Mouse (Mus musculus) hindbrain, embryonic 15.5 days (tissue): ENCODE measurements at regions not wholly inside any gene's neighbourhood (a gene's known extent, or its start where the extent isn't known, plus 50 kb on each side); places are given as distances from the start of the nearest gene placed in this dataset.

Source experiments
- ATAC-seq: fragments of 200-750 bp; cut with Nextera tagmentation; 2 replicates; pipeline ENCODE4 v1.8.0; 2017; ENCODE audit warnings: low read depth, moderate number of reproducible peaks, moderate TSS enrichment; ENCODE audit not compliant: low FRiP score
- H3K27ac ChIP-seq: fragments of 300-500 bp; sonication (generic); replicated peaks from 2 replicates; pipeline ENCODE4 v1.5.1; 2015; ENCODE audit warnings: mild to moderate bottlenecking, inconsistent platforms
- H3K27me3 ChIP-seq: fragments of 300-500 bp; sonication (generic); 2 replicates; pipeline ENCODE4 v1.6.1; 2015; ENCODE audit warnings: control low read depth, inconsistent platforms
- H3K36me3 ChIP-seq: fragments of 300-500 bp; sonication (generic); 2 replicates; pipeline ENCODE4 v1.6.1; 2015; ENCODE audit warnings: control low read depth, inconsistent platforms
- H3K4me1 ChIP-seq: fragments of 300-500 bp; sonication (generic); replicated peaks from 2 replicates; pipeline ENCODE4 v1.6.1; 2015; ENCODE audit warnings: control low read depth, inconsistent platforms
- H3K4me2 ChIP-seq: fragments of 300-500 bp; sonication (generic); 2 replicates; pipeline ENCODE4 v1.6.1; 2015; ENCODE audit warnings: moderate library complexity, mild to moderate bottlenecking, inconsistent platforms
- H3K4me3 ChIP-seq: fragments of 300-500 bp; sonication (generic); 2 replicates; pipeline ENCODE4 v1.5.1; 2015; ENCODE audit warnings: mild to moderate bottlenecking, inconsistent platforms
- H3K9ac ChIP-seq: fragments of 300-500 bp; sonication (generic); 2 replicates; pipeline ENCODE4 v1.6.1; 2015; ENCODE audit warnings: inconsistent platforms
- H3K9me3 ChIP-seq: fragments of 300-500 bp; sonication (generic); 2 replicates; pipeline ENCODE4 v1.6.1; 2016; ENCODE audit warnings: control low read depth, inconsistent platforms
- WGBS: fragments of 180-500 bp; shearing (Covaris S2); methylation state at CpG from one replicate; pipeline ENCODE4 v1.1.7; 2015; 5-methylcytosine and 5-hydroxymethylcytosine counted together

DNA sequence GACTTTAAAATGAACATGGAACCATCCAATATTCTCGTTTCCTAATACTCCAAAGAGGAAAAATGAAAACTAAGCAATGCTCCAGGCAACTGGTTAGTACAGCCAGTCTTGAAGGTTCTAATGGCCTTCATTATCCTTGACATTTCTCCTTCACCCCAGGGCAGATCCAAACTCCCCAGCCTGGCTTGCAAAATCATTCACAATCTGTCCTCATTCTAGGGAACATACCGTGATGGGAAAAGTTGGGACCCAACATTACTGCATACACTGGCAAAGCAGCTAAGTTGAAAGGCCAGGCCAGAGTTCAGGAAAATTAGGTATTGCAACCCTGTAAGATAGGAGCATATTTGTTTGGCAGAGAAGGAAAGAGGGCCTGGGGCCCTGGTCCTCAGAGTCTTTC is 889.9 kb upstream of the A1bg start:
- WGBS: 82% methylated on average over 2 of the region's 2 CpGs
- Histone ChIP-seq H3K36me3 (no peaks in the 10 kb centered on the region), H3K4me2 (no peak overlapping the region), H3K4me3 (no peak overlapping the region), H3K9me3 (no peaks in the 10 kb centered on the region), H3K27me3 (no peaks in the 10 kb centered on the region), H3K4me1 (no peaks in the 10 kb centered on the region), H3K9ac (no peak overlapping the region), H3K27ac (no peak overlapping the region)
- ATAC-seq: no peak

- no peak overlapping the region for H3K27ac ChIP-seq
- no peaks in the 10 kb centered on the region for H3K9me3 ChIP-seq
- H3K27me3 ChIP-seq: no peaks in the 10 kb centered on the region
- no peak overlapping the region for H3K4me2 ChIP-seq
- H3K9ac ChIP-seq: no peak overlapping the region
- 92% methylated on average over 2 of the region's 2 CpGs for WGBS
- no peaks in the 10 kb centered on the region for H3K36me3 ChIP-seq
- H3K4me1 ChIP-seq: no peaks in the 10 kb centered on the region
- H3K4me3 ChIP-seq: no peak overlapping the region
- ATAC-seq: no peak
These were observed 882.6 kb upstream of the A1bg start for GRCm38 (mm10) chr15:61805379-61805778.

GRCm38 (mm10) chr15:61800155-61800554 is 877.3 kb upstream of the A1bg start:
- H3K9ac ChIP-seq: no peak overlapping the region
- H3K4me1 ChIP-seq: no peaks in the 10 kb centered on the region
- WGBS: 80% methylated on average over 4 of the region's 4 CpGs
- no peaks in the 10 kb centered on the region for H3K27me3 ChIP-seq
- no peaks in the 10 kb centered on the region for H3K9me3 ChIP-seq
- no peak overlapping the region for H3K27ac ChIP-seq
- H3K4me3 ChIP-seq: no peak overlapping the region
- no peak for ATAC-seq
- no peaks in the 10 kb centered on the region for H3K36me3 ChIP-seq
- H3K4me2 ChIP-seq: no peak overlapping the region

DNA sequence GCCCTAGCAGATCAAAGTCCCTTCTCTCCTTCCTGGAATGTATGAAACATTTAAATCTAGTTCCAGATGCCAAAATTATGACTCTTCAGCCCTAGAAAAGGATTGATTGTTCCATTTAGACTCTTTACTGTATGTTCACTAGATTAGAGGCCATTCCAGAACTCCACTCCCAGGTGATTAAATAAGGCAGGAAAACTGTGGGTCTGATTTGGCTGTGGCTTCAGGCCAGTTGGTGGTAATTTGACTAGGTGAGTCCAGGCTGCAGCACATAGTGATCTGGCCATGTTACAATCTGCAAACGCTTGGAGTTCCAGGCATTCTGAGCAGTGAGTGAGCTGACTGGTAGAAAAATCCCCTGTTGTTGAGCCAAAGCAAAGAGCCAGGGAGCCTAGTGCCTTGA is 875.0 kb upstream of the A1bg start:
- H3K9ac ChIP-seq: no peak overlapping the region
- H3K4me3 ChIP-seq: no peak overlapping the region
- no peak for ATAC-seq
- H3K4me2 ChIP-seq: no peak overlapping the region
- H3K27ac ChIP-seq: no peak overlapping the region
- 69% methylated on average over 1 of the region's 1 CpGs for WGBS
- no peaks in the 10 kb centered on the region for H3K27me3 ChIP-seq
- H3K36me3 ChIP-seq: no peaks in the 10 kb centered on the region
- H3K4me1 ChIP-seq: no peaks in the 10 kb centered on the region
- H3K9me3 ChIP-seq: no peaks in the 10 kb centered on the region

GRCm38 (mm10) chr15:61794506-61794905 is 871.7 kb upstream of the A1bg start:
- Histone ChIP-seq H3K4me3 (no peak overlapping the region), H3K27me3 (no peaks in the 10 kb centered on the region), H3K9me3 (no peaks in the 10 kb centered on the region), H3K4me2 (no peak overlapping the region), H3K27ac (no peak overlapping the region), H3K36me3 (no peaks in the 10 kb centered on the region), H3K4me1 (no peaks in the 10 kb centered on the region), H3K9ac (no peak overlapping the region)
- no peak for ATAC-seq
- 67% methylated on average over 3 of the region's 3 CpGs for WGBS

DNA sequence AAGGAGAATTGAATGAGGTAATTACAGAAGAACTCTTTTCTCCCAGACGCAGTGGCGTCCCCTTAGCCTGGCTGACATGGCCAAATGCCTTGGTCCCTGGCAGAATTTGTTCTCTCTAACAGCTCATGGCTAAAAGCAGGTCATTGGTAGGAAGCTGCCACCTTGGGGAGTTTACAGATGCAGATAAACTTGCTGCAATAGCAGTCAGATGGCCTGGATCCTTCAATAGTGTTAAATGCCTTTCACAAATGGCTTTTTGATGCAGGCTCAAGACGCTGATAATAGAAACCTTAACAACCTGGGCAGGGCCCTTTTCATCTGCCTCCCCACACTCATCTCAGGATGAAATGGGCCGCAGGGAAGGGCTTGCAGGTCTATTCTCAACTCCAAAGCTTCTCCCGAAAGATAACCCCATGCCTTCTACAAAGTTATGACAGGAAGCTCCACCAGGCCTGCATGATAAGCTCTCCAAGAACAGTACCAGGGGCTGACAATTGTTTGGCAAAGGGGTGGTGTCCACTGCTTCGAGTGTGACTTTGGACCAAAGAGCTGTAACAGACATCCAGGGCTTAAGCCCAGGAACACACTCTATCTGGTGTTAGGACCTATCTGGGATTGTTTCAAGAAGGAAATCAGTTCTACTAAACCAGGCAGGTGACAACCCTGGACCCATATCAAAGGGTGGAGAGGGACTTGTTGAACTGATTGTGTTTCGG is 867.2 kb upstream of the A1bg start:
- Histone ChIP-seq H3K4me3 (no peak overlapping the region), H3K4me2 (no peak overlapping the region), H3K9me3 (no peaks in the 10 kb centered on the region), H3K27ac (no peak overlapping the region), H3K4me1 (no peaks in the 10 kb centered on the region), H3K36me3 (no peaks in the 10 kb centered on the region), H3K9ac (no peak overlapping the region), H3K27me3 (no peaks in the 10 kb centered on the region)
- WGBS: 82% methylated on average over 7 of the region's 7 CpGs
- no peak for ATAC-seq

- H3K4me3 ChIP-seq: no peak overlapping the region
- H3K27ac ChIP-seq: no peak overlapping the region
- H3K36me3 ChIP-seq: no peaks in the 10 kb centered on the region
- no peak overlapping the region for H3K4me2 ChIP-seq
- no peaks in the 10 kb centered on the region for H3K9me3 ChIP-seq
- H3K9ac ChIP-seq: no peak overlapping the region
- no peaks in the 10 kb centered on the region for H3K27me3 ChIP-seq
- ATAC-seq: no peak
- no peaks in the 10 kb centered on the region for H3K4me1 ChIP-seq
- 88% methylated on average over 1 of the region's 1 CpGs for WGBS
These were observed 864.2 kb upstream of the A1bg start for GRCm38 (mm10) chr15:61787046-61787445.

DNA sequence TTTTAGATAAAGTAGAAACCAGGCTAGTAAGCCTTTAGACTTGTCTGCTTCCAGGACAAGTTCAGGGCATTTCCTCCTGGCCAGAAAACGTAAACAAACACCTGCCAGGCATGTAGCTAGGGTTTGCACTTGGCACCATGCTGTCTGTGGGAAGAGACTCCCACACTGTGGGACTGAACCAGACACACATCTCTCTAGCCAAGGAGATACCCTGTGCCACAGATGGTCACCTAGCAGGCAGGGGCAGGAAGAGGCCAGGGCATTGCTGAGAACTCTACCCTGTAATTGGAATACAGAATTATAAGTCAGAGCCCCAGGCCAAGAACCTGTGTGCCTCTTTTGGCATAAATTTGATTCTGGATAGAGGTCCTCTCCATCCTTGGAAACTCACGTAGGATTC is 858.7 kb upstream of the A1bg start:
- H3K9me3 ChIP-seq: no peaks in the 10 kb centered on the region
- no peak for ATAC-seq
- no peaks in the 10 kb centered on the region for H3K27me3 ChIP-seq
- H3K27ac ChIP-seq: no peak overlapping the region
- H3K4me3 ChIP-seq: no peak overlapping the region
- H3K36me3 ChIP-seq: no peaks in the 10 kb centered on the region
- 83% methylated on average over 2 of the region's 2 CpGs for WGBS
- no peak overlapping the region for H3K9ac ChIP-seq
- no peaks in the 10 kb centered on the region for H3K4me1 ChIP-seq
- no peak overlapping the region for H3K4me2 ChIP-seq

- H3K27me3 ChIP-seq: no peaks in the 10 kb centered on the region
- 90% methylated on average over 4 of the region's 4 CpGs for whole genome bisulfite sequencing
- H3K4me1 ChIP-seq: no peaks in the 10 kb centered on the region
- H3K9ac ChIP-seq: no peak overlapping the region
- no peak for ATAC-seq
- H3K36me3 ChIP-seq: no peaks in the 10 kb centered on the region
- H3K27ac ChIP-seq: no peak overlapping the region
- no peak overlapping the region for H3K4me3 ChIP-seq
- H3K9me3 ChIP-seq: no peaks in the 10 kb centered on the region
- H3K4me2 ChIP-seq: no peak overlapping the region
These were observed 850.2 kb upstream of the A1bg start for GRCm38 (mm10) chr15:61772996-61773395.

- Histone ChIP-seq H3K4me1 (no peaks in the 10 kb centered on the region), H3K9me3 (no peaks in the 10 kb centered on the region), H3K27me3 (no peaks in the 10 kb centered on the region), H3K9ac (no peak overlapping the region), H3K36me3 (no peaks in the 10 kb centered on the region), H3K4me2 (no peak overlapping the region), H3K27ac (no peak overlapping the region), H3K4me3 (no peak overlapping the region)
- no peak for ATAC-seq
- WGBS: 61% methylated on average over 14 of the region's 14 CpGs
These were observed 848.1 kb upstream of the A1bg start for GRCm38 (mm10) chr15:61770721-61771542.

DNA sequence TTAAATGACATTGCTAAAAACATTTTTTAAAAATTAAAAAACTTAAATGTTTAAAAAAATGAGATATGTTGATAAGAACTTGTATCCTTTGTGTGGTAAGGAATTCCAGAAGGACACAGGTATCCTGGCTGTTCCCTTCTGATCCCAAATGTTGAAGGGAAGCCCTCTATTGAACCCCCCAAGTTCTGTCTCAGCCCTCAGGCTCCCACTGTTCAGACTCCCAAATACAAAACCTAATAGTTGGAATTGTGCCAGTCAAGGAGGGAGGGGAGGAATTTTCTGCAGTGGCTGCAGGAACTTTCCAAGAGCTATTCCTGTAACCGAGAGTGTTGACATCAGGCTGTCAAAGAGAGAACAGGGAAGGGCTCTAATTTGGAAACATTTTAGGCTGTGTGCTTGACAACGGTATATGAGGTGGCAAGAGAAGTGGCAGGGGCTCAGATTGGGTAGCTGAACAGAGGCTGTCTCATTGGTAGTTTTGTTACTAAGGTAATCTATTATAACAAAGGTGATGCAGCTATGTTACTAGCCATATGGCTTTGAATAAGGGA is 843.8 kb upstream of the A1bg start:
- no peak for ATAC-seq
- Histone ChIP-seq H3K9ac (no peak overlapping the region), H3K27ac (no peak overlapping the region), H3K27me3 (no peaks in the 10 kb centered on the region), H3K4me3 (no peak overlapping the region), H3K36me3 (no peaks in the 10 kb centered on the region), H3K4me1 (no peaks in the 10 kb centered on the region), H3K9me3 (no peaks in the 10 kb centered on the region), H3K4me2 (no peak overlapping the region)
- 39% methylated on average over 2 of the region's 2 CpGs for WGBS

DNA sequence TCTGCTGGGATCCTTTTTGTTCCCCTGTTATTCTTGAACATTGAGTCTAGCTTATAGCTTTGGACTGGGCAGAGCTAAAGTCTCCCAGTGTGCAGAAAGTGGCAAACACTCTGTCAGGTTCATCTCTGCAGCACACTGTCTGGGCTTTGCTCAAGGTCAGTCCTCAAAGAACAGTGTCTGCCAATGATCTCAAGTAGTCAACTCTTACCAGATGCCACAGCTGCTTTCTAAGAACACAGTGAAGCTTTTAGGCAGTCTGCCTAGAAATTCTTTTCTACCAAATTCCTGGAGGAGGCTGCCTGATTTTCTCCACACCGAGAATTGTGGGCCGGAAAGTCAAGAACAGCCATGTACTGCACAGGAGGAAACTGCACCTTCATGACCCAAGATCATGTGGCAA is 831.0 kb upstream of the A1bg start:
- Histone ChIP-seq H3K9me3 (no peaks in the 10 kb centered on the region), H3K4me2 (no peak overlapping the region), H3K4me3 (no peak overlapping the region), H3K9ac (no peak overlapping the region), H3K27ac (no peak overlapping the region), H3K36me3 (no peaks in the 10 kb centered on the region), H3K4me1 (no peaks in the 10 kb centered on the region), H3K27me3 (no peaks in the 10 kb centered on the region)
- 73% methylated on average over 2 of the region's 2 CpGs for WGBS
- no peak for ATAC-seq
